Mouse (Mus musculus): ENCODE measurements around the gene Papss1.

Papss1 gene

GRCm38 (mm10) chr3:131586818-131587217, 22.2 kb downstream of the Papss1 start:
- no peak for DNase-seq

- no peak for DNase-seq
These were observed 23.4 kb downstream of the Papss1 start for GRCm38 (mm10) chr3:131587959-131588358.

GRCm38 (mm10) chr3:131593143-131593798, 28.7 kb downstream of the Papss1 start:
- DNase-seq, result no peak

- no peak for DNase-seq
These were observed 29.8 kb downstream of the Papss1 start for GRCm38 (mm10) chr3:131594361-131594760.

- no peak for DNase-seq
These were observed 31.1 kb downstream of the Papss1 start for GRCm38 (mm10) chr3:131595546-131596245.

GRCm38 (mm10) chr3:131600726-131601125, 36.2 kb downstream of the Papss1 start:
- DNase-seq, result no peak

- DNase-seq, result no peak
These were observed 36.8 kb downstream of the Papss1 start for GRCm38 (mm10) chr3:131601366-131601765.

- no peak for DNase-seq
These were observed 38.4 kb downstream of the Papss1 start for GRCm38 (mm10) chr3:131602995-131603414.

GRCm38 (mm10) chr3:131608112-131608511, 43.5 kb downstream of the Papss1 start:
- no peak for DNase-seq

- peak in 1 of 2 experiments; percentile 24 for DNase-seq
These were observed 45.1 kb downstream of the Papss1 start for GRCm38 (mm10) chr3:131609651-131610050.

GRCm38 (mm10) chr3:131610595-131610994, 46.0 kb downstream of the Papss1 start:
- DNase-seq, result no peak

GRCm38 (mm10) chr3:131612847-131613246, 48.3 kb downstream of the Papss1 start:
- no peak for DNase-seq

- DNase-seq, result no peak
These were observed 49.5 kb downstream of the Papss1 start for GRCm38 (mm10) chr3:131614056-131614455.

- DNase-seq, result no peak
These were observed 54.2 kb downstream of the Papss1 start for GRCm38 (mm10) chr3:131618580-131619338.

- no peak for DNase-seq
These were observed 58.6 kb downstream of the Papss1 start for GRCm38 (mm10) chr3:131623208-131623607.

GRCm38 (mm10) chr3:131624063-131624462, 59.5 kb downstream of the Papss1 start:
- DNase-seq, result no peak

GRCm38 (mm10) chr3:131627476-131627875, 62.9 kb downstream of the Papss1 start:
- no peak for DNase-seq

GRCm38 (mm10) chr3:131628265-131628664, 63.7 kb downstream of the Papss1 start:
- no peak for DNase-seq

GRCm38 (mm10) chr3:131628931-131629330, 64.4 kb downstream of the Papss1 start:
- DNase-seq, result no peak

- no peak for DNase-seq
These were observed 66.1 kb downstream of the Papss1 start for GRCm38 (mm10) chr3:131630407-131631317.

- DNase-seq, result no peak
These were observed 66.8 kb downstream of the Papss1 start for GRCm38 (mm10) chr3:131631318-131631870.

GRCm38 (mm10) chr3:131634091-131634490, 69.5 kb downstream of the Papss1 start:
- DNase-seq, result no peak
